Mouse (Mus musculus) frontal cortex, adult (tissue): ENCODE data around the gene Slc38a5.
"Not testable (repeated sequence)": the region's sequence is repeated elsewhere in the genome, so short reads cannot be mapped to it uniquely, and the experiment has no call there.

Experiments
- ATAC-seq: cut with Nextera tagmentation; 2 replicates; pipeline ENCODE4 v1.9.2; 2017; ENCODE audit warnings: mild to moderate bottlenecking, moderate library complexity, mixed read lengths; ENCODE audit not compliant: low TSS enrichment

Slc38a5 gene

DNA sequence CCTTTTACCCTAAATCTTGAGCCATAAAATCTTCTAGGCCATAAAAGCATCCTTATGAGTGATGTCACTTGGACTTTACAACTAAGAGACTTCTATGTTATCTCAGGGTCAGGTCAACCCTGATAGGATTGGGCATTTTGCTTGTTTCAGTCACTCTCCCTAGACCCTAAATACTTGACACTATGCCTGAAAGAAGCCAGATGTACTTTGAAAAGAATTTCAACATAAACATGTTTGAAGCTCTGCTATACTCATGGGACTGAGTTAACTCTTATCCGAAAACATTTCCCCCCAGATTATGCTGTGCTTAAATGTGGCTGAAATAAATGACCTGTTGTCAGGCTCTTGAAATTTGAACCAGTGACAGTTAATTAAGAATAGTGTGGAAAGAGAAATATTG, 38.4 kb downstream of the Slc38a5 start:
- no peak for ATAC-seq

DNA sequence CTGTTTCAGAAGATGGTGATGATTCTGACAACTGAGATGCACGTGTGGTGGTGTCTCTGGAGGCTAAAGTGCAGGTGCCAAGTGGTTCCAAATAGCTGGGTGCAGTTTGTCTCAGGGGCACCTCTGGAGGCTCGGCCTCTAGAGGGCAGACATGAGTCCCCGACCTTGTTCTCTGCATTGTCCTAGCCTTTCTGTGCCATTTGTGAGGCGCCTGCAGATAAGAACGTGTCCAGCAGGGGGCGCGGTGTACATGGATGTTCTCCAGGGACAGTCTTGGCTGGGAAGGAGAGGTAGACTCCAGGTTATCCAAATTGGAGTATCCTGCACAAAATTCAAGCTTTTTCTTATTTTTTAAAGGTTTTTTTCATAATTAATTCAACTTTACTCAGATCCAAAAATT, 44.0 kb downstream of the Slc38a5 start:
- not testable (repeated sequence) for ATAC-seq

DNA sequence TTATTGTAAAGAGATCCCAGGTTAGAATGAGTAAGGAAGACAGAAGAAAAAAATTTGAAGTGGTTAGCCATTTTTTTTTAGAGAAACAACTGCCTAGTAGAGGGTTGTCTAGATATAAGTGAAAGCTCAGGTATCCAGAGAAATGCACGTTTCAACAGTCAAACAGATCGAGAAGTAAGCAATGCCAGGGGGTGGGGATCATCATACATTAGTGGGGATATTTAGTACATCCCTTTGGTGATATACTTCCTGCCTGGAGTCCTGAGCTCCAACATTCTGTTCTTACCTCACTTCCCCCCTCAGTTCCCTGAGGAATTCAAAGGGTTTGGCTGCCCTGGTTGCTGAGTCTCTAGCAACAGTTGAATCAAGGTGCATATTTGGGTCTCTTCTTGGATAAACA, 56.2 kb downstream of the Slc38a5 start, which contains the start of gene Ssxb10:
Ssxb10 (plus strand) TSS at position 301 of the 400 bp plus-strand sequence.
- no peak for ATAC-seq
